Mouse (Mus musculus) MEL (cell line): ENCODE measurements around the gene Rpl35a. TPM values are rescaled to one million over a fixed set of nuclear protein-coding genes. Genes with fewer than 3 reads are reported as not detected.

Experiments
- DNase-seq: peaks from one replicate; pipeline ENCODE4 v3.0.0; 2011; ENCODE audit warnings: low read depth, low spot score
- H3K27ac ChIP-seq: 2 replicates; pipeline ENCODE4 v1.5.1; 2012; ENCODE audit warnings: low read depth, mild to moderate bottlenecking, control low read depth, low read length, moderate library complexity; ENCODE audit not compliant: control insufficient read depth
- H3K27me3 ChIP-seq, 2 experiments: fragments of 150-350 bp in 1 of 2; sonication (generic) in 1 of 2; 2 replicates each; pipeline ENCODE4 v1.6.1; 2012; ENCODE audit warnings: low read length in 2 of 2, mild to moderate bottlenecking in 2 of 2, improper control_type of control experiment in 1 of 2, moderate library complexity in 1 of 2; ENCODE audit not compliant: insufficient read depth in 2 of 2, control insufficient read depth in 1 of 2
- H3K36me3 ChIP-seq, 2 experiments: 2 replicates each; pipeline ENCODE4 v1.6.1; 2012 to 2014; ENCODE audit warnings: low read length in 2 of 2, improper control_type of control experiment in 1 of 2, inconsistent platforms in 1 of 2, mild to moderate bottlenecking in 1 of 2; ENCODE audit not compliant: insufficient read depth in 2 of 2, control insufficient read depth in 1 of 2
- H3K4me1 ChIP-seq, 2 experiments: fragments of 150-350 bp in 1 of 2; sonication (generic) in 1 of 2; 2 replicates each; pipeline ENCODE4 v1.6.1; 2012; ENCODE audit warnings: low read length in 2 of 2, improper control_type of control experiment in 1 of 2, mild to moderate bottlenecking in 1 of 2; ENCODE audit not compliant: insufficient read depth in 2 of 2, control insufficient read depth in 1 of 2
- H3K4me3 ChIP-seq, 2 experiments: fragments of 150-350 bp in 1 of 2; sonication (generic) in 1 of 2; 2 replicates each; pipeline ENCODE4 v1.5.1; 2012; ENCODE audit warnings: low read depth in 2 of 2, low read length in 2 of 2, mild to moderate bottlenecking in 2 of 2, moderate library complexity in 2 of 2, control low read depth in 1 of 2, improper control_type of control experiment in 1 of 2; ENCODE audit not compliant: control insufficient read depth in 1 of 2, insufficient read depth in 1 of 2
- H3K79me2 ChIP-seq: 2 replicates; pipeline ENCODE4 v1.6.1; 2012; ENCODE audit warnings: mild to moderate bottlenecking, low read length, moderate library complexity; ENCODE audit not compliant: control insufficient read depth, poor library complexity, insufficient read depth
- H3K9ac ChIP-seq: 2 replicates; pipeline ENCODE4 v1.6.1; 2012; ENCODE audit warnings: low read depth, mild to moderate bottlenecking, control low read depth, low read length, moderate library complexity; ENCODE audit not compliant: control insufficient read depth, poor library complexity, severe bottlenecking
- H3K9me3 ChIP-seq: fragments of 150-350 bp; sonication (generic); replicated peaks from 2 replicates; pipeline ENCODE4 v1.6.1; 2012; ENCODE audit warnings: mild to moderate bottlenecking, low read length, improper control_type of control experiment, moderate library complexity; ENCODE audit not compliant: insufficient read depth
- BHLHE40 ChIP-seq: IDR thresholded peaks from 2 replicates; pipeline ENCODE4 v1.6.1; 2012; ENCODE audit warnings: low read depth, mild to moderate bottlenecking, inconsistent platforms, low read length, improper control_type of control experiment, borderline replicate concordance
- CHD1 ChIP-seq: IDR thresholded peaks from 2 replicates; pipeline ENCODE4 v1.6.1; 2012; ENCODE audit warnings: low read depth, mild to moderate bottlenecking, inconsistent platforms, low read length, improper control_type of control experiment
- CHD2 ChIP-seq: IDR thresholded peaks from 2 replicates; pipeline ENCODE4 v1.6.1; 2011; ENCODE audit warnings: low read length, improper control_type of control experiment
- CTCF ChIP-seq, 3 experiments: IDR thresholded peaks in 2 of 3; conservative IDR thresholded peaks in 1 of 3; 2 replicates each; pipeline ENCODE4 v1.5.1; 2011 to 2012; ENCODE audit warnings: low read length in 3 of 3, low read depth in 2 of 3, mild to moderate bottlenecking in 2 of 3, improper control_type of control experiment in 1 of 3, inconsistent platforms in 1 of 3, mixed read lengths in 1 of 3, moderate library complexity in 1 of 3; ENCODE audit not compliant: control insufficient read depth in 1 of 3, insufficient read depth in 1 of 3, poor library complexity in 1 of 3, severe bottlenecking in 1 of 3
- E2F4 ChIP-seq: IDR thresholded peaks from 2 replicates; pipeline ENCODE4 v1.6.1; 2011; ENCODE audit warnings: low read depth, low read length, improper control_type of control experiment, borderline replicate concordance
- EP300 ChIP-seq, 2 experiments: IDR thresholded peaks; 2 replicates each; pipeline ENCODE4 v1.6.1; 2011; ENCODE audit warnings: improper control_type of control experiment in 2 of 2, low read length in 2 of 2, low read depth in 1 of 2, mild to moderate bottlenecking in 1 of 2
- GATA1 ChIP-seq: IDR thresholded peaks from 2 replicates; pipeline ENCODE4 v1.6.1; 2011; ENCODE audit warnings: low read depth, low read length, improper control_type of control experiment
- MAX ChIP-seq: IDR thresholded peaks from 2 replicates; pipeline ENCODE4 v1.6.1; 2011; ENCODE audit warnings: low read length, improper control_type of control experiment
- MXI1 ChIP-seq: IDR thresholded peaks from 2 replicates; pipeline ENCODE4 v1.6.1; 2011; ENCODE audit warnings: mild to moderate bottlenecking, low read depth, low read length, improper control_type of control experiment
- MYC ChIP-seq: IDR thresholded peaks from 2 replicates; pipeline ENCODE4 v1.6.1; 2011; ENCODE audit warnings: low read depth, mild to moderate bottlenecking, low read length, improper control_type of control experiment, moderate library complexity
- NELFE ChIP-seq: IDR thresholded peaks from 2 replicates; pipeline ENCODE4 v1.6.1; 2011; ENCODE audit warnings: low read depth, low read length, improper control_type of control experiment
- NRF1 ChIP-seq: IDR thresholded peaks from 2 replicates; pipeline ENCODE4 v1.6.1; 2014; ENCODE audit warnings: low read depth, mild to moderate bottlenecking, inconsistent platforms, low read length, improper control_type of control experiment, moderate library complexity; ENCODE audit not compliant: poor library complexity, insufficient read depth, severe bottlenecking
- POLR2AphosphoS5 ChIP-seq: IDR thresholded peaks from 2 replicates; pipeline ENCODE4 v1.6.1; 2012; ENCODE audit warnings: low read depth, borderline replicate concordance, mild to moderate bottlenecking, inconsistent platforms, low read length, moderate library complexity, mixed read lengths
- RAD21 ChIP-seq: IDR thresholded peaks from 2 replicates; pipeline ENCODE4 v1.6.1; 2011; ENCODE audit warnings: mild to moderate bottlenecking, low read depth, low read length, improper control_type of control experiment
- SMC3 ChIP-seq: IDR thresholded peaks from 2 replicates; pipeline ENCODE4 v1.6.1; 2011; ENCODE audit warnings: low read depth, low read length, improper control_type of control experiment
- TBP ChIP-seq: IDR thresholded peaks from 2 replicates; pipeline ENCODE4 v1.8.0; 2011; ENCODE audit warnings: low read depth, low read length, improper control_type of control experiment
- USF1 ChIP-seq: IDR thresholded peaks from 2 replicates; pipeline ENCODE4 v1.6.1; 2014; ENCODE audit warnings: low read depth, mild to moderate bottlenecking, inconsistent platforms, low read length, improper control_type of control experiment, moderate library complexity
- USF2 ChIP-seq, 2 experiments: IDR thresholded peaks; 2 replicates each; pipeline ENCODE4 v1.6.1; 2011 to 2012; ENCODE audit warnings: improper control_type of control experiment in 2 of 2, low read length in 2 of 2, borderline replicate concordance in 1 of 2, inconsistent platforms in 1 of 2, low read depth in 1 of 2, mild to moderate bottlenecking in 1 of 2; ENCODE audit not compliant: insufficient read depth in 1 of 2
- ZC3H11A ChIP-seq: IDR thresholded peaks from 2 replicates; pipeline ENCODE4 v1.6.1; 2012; ENCODE audit warnings: low read depth, mild to moderate bottlenecking, inconsistent platforms, low read length, improper control_type of control experiment
- ZKSCAN1 ChIP-seq: IDR thresholded peaks from 2 replicates; pipeline ENCODE4 v1.6.1; 2012; ENCODE audit warnings: low read depth, mild to moderate bottlenecking, inconsistent platforms, low read length, improper control_type of control experiment, moderate library complexity
- ZNF384 ChIP-seq: IDR thresholded peaks from 2 replicates; pipeline ENCODE4 v1.6.1; 2012; ENCODE audit warnings: low read depth, mild to moderate bottlenecking, inconsistent platforms, low read length, improper control_type of control experiment
- polyA plus RNA-seq, 2 experiments: library from polyadenylated mRNA; stranded (reverse) in 1 of 2; unstranded in 1 of 2; fragments of >175 nt in 1 of 2; fragments of >200 nt in 1 of 2; gene quantifications; 2 replicates each; pipeline versions ENCODE4 v1.2.1 to v1.2.4; 2012; ENCODE audit warnings: low replicate concordance in 2 of 2, low read depth in 1 of 2; ENCODE audit not compliant: insufficient read length in 2 of 2, insufficient read depth in 1 of 2, missing spikeins in 1 of 2
- total RNA-seq: library from RNA; depleted of rRNA; stranded (reverse); fragments of 300-350 nt; gene quantifications from 2 replicates; pipeline ENCODE4 v1.2.3, GENCODE M21; 2012

Gene Rpl35a
- total and polyA plus RNA-seq, 3 experiments: 1,572 to 2,314 TPM; not detected in 1

DNA sequence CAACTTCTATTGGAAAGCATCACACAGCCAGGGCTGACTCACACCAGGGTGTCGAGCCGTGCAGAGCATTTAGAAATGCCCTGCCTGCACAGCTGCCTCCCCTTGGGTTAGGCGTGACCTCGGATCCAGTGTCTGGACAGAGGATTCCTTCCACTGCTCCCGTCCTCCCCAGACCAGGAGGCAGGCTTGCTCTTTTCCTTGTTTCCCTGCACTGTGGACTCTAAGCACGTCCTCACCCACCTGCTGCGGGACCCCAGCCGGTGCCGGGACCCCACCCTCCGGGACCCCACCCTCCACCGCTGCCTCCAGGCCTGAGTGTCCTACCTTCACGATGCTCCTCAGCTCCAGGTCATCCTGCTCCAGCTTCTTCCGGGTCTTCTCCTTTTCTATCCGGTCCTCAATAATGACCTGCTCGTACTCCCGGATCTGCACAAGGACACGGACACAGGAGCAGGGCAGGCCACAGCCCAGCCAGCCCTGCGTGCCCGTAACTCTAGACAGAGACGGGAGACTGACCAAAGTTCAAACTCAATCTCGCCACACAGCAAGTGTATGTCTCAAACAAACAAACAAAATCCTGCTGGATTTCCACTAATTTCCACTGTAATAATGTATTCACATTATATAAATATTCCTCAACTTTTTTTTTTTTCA, 37.0 kb upstream of the Rpl35a start:
- Histone ChIP-seq H3K79me2 (no peaks in the 10 kb centered on the region), H3K9ac (no peak overlapping the region), H3K27ac (no peak overlapping the region), H3K36me3 (peaks cover 0 to 5% of the 10 kb centered on the region in 2 experiments; a peak in 2 of 4 replicates), H3K9me3 (no peaks in the 10 kb centered on the region), H3K27me3 (no peaks in the 10 kb centered on the region), H3K4me3 (no peak overlapping the region), H3K4me1 (peaks cover 1 to 7% of the 10 kb centered on the region in 2 experiments; a peak in 3 of 4 replicates)
- TF ChIP-seq ZNF384 (no peak), EP300 (IDR thresholded peaks at IDR 0.05; ENCODE audit: low read depth in 1 of 2, low read length in 2 of 2) (no peak), GATA1 (no peak), NELFE (no peak), NRF1 (no peak), CHD1 (no peak), POLR2AphosphoS5 (no peak), SMC3 (no peak), E2F4 (no peak), BHLHE40 (no peak)
- no peak for DNase-seq

DNA sequence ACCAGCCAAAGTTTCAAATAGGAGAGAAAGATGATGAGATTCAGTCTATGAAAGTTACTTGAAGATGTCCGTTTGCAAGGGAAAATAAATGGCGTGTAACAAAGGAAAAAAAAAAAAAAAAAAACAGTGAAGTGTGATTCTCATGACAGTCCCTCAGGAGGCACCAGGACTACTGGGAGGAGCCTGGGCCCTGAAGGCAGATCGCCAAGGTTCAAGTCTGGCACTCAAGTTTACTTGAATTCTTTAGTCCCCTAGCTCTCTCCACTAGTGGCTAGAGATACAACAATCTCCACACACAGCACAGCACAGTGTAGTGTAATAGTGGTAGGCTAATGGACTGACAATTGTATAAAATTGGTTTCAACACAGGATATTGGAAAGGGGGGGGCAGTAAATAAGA, 34.9 kb upstream of the Rpl35a start:
- no peak for DNase-seq
- H3K36me3 ChIP-seq: no peaks in the 10 kb centered on the region; a peak in 1 of 4 replicates
- TF ChIP-seq BHLHE40: no peak
- TF ChIP-seq CHD2: no peak
- no peak for TF ChIP-seq USF1
- H3K9ac ChIP-seq: no peak overlapping the region
- H3K27me3 ChIP-seq: no peaks in the 10 kb centered on the region
- no peak overlapping the region for H3K4me3 ChIP-seq
- no peaks in the 10 kb centered on the region for H3K79me2 ChIP-seq
- no peak overlapping the region for H3K27ac ChIP-seq
- no peaks in the 10 kb centered on the region for H3K9me3 ChIP-seq
- H3K4me1 ChIP-seq: no peaks in the 10 kb centered on the region; a peak in 1 of 4 replicates

DNA sequence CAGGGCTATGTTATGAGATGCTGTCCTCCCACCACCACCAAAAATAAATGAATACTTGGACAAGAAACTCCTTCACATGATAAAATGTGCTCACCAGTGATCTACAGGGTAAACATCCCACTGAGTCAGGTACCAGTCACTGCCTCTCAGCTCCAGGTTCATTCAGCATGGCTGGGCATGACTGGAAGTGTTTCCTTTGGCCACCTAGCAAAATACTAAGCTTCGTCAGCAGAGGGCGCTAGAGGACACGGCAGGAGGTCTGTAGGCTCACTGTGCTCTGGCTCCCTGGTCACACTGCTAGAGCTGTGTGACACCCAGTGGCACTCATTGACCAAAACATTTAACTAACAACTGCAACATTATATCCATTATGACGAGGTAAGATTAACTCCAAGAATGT, 32.5 kb upstream of the Rpl35a start:
- H3K27ac ChIP-seq: no peak overlapping the region
- TF ChIP-seq ZC3H11A (peak; percentile 67), RAD21 (peak; percentile 79), MAX (0 out of 2 replicates have a peak, but pooled peaks have one; percentile 13), MXI1 (no peak), CTCF (IDR thresholded peaks at IDR 0.05 in 2 of 3, conservative IDR thresholded peaks at IDR 0.05 in 1 of 3; ENCODE audit: control insufficient read depth in 1 of 3, insufficient read depth in 1 of 3, low read depth in 2 of 3, low read length in 3 of 3, poor library complexity in 1 of 3, severe bottlenecking in 1 of 3) (peak; percentile 93 to 98 (median 97)), USF2 (IDR thresholded peaks at IDR 0.05; ENCODE audit: borderline replicate concordance in 1 of 2, insufficient read depth in 1 of 2, low read depth in 1 of 2, low read length in 2 of 2) (no peak), SMC3 (peak; percentile 85), MYC (0 out of 2 replicates have a peak, but pooled peaks have one; percentile 23), ZNF384 (peak; percentile 48; the same call in 1 of the 2 replicates), TBP (no peak), ZKSCAN1 (no peak)
- TF ChIP-seq, all 39 proteins: peak for 7
- no peaks in the 10 kb centered on the region for H3K4me1 ChIP-seq
- no peaks in the 10 kb centered on the region for H3K79me2 ChIP-seq
- H3K9ac ChIP-seq: no peak overlapping the region
- peak; percentile 86 for DNase-seq
- H3K9me3 ChIP-seq: no peaks in the 10 kb centered on the region
- no peaks in the 10 kb centered on the region for H3K27me3 ChIP-seq
- H3K36me3 ChIP-seq: no peaks in the 10 kb centered on the region
- H3K4me3 ChIP-seq: no peak overlapping the region
